In genomic region chr4:124685453-124685852, GRCm38 (mm10) we compare ENCODE assay signal across 15 mouse cellular contexts. TPM values are rescaled to one million over a fixed set of nuclear protein-coding genes. Genes with fewer than 3 reads are reported as not detected.
"Had no signal": no experiment of that assay in that cellular context is flagged by ENCODE, and none has a peak within 500 bp of the region (broad histone marks: within the 10 kb centered on the region; RNA-seq: fewer than 3 reads in every experiment).

No protein-coding gene starts in this region.

- ATAC-seq: midbrain, embryonic 15.5 days had no signal

- H3K4me1 ChIP-seq: limb, embryonic 12.5 days; lung, embryonic 15.5 days; midbrain, embryonic 15.5 days; neural tube, embryonic 13.5 days had no signal

- DNase-seq: kidney, adult 9 months; kidney, postnatal 36 days; liver; right cerebral cortex, postnatal 14 days; thymus, postnatal 4 days had no signal

- H3K9ac ChIP-seq: limb, embryonic 12.5 days; liver, embryonic 14.5 days; lung, embryonic 15.5 days; midbrain, embryonic 15.5 days; neural tube, embryonic 13.5 days had no signal

- H3K27ac ChIP-seq: kidney, postnatal 0 days; limb, embryonic 12.5 days; liver, embryonic 14.5 days; lung, embryonic 15.5 days; macrophage; midbrain, embryonic 15.5 days; neural tube, embryonic 13.5 days had no signal

- H3K4me2 ChIP-seq: limb, embryonic 12.5 days; lung, embryonic 15.5 days; midbrain, embryonic 11.5 days; midbrain, embryonic 15.5 days; neural tube, embryonic 13.5 days had no signal

- H3K9me3 ChIP-seq: limb, embryonic 12.5 days; lung, embryonic 15.5 days; megakaryocyte, embryonic 14.5 days; midbrain, embryonic 15.5 days; neural tube, embryonic 13.5 days had no signal

- H3K4me3 ChIP-seq: limb, embryonic 12.5 days; lung, embryonic 15.5 days; midbrain, embryonic 15.5 days; neural tube, embryonic 13.5 days had no signal

- H3K27me3 ChIP-seq: limb, embryonic 12.5 days; lung, embryonic 15.5 days; megakaryocyte, embryonic 14.5 days; midbrain, embryonic 15.5 days; neural tube, embryonic 13.5 days had no signal

RNA-seq across cellular contexts. Expression of gene Pou3f1, which starts 28.8 kb away (rescaled TPM):
- total RNA-seq: monocyte, adult 5-6 weeks had no signal
